Mouse (Mus musculus) limb, embryonic 14.5 days (tissue): ENCODE results near the gene Hormad2. TPM values are rescaled to one million over a fixed set of nuclear protein-coding genes. Genes with fewer than 3 reads are reported as not detected.
A peak's percentile ranks its signal among the peaks of the same experiment; 100 is the strongest.

Experiments
- ATAC-seq: fragments of 200-750 bp; cut with Nextera tagmentation; 2 replicates; pipeline ENCODE4 v1.8.0; 2017; ENCODE audit warnings: low read depth, moderate number of reproducible peaks, moderate TSS enrichment; ENCODE audit not compliant: low FRiP score
- DNase-seq: peaks from one replicate; pipeline ENCODE4 v3.0.0-alpha.2; 2015; ENCODE audit warnings: low spot score
- H3K27ac ChIP-seq: fragments of 300-500 bp; sonication (generic); replicated peaks from 2 replicates; pipeline ENCODE4 v1.5.1; 2014; ENCODE audit warnings: low read depth, mild to moderate bottlenecking, low read length, moderate library complexity, mixed read lengths
- H3K27me3 ChIP-seq: fragments of 300-500 bp; sonication (generic); 2 replicates; pipeline ENCODE4 v1.6.1; 2014; ENCODE audit warnings: low read length, mixed read lengths; ENCODE audit not compliant: control insufficient read depth, insufficient read depth
- H3K36me3 ChIP-seq: fragments of 300-500 bp; sonication (generic); 2 replicates; pipeline ENCODE4 v1.6.1; 2014; ENCODE audit warnings: mild to moderate bottlenecking, low read length, moderate library complexity, mixed read lengths; ENCODE audit not compliant: control insufficient read depth, insufficient read depth
- H3K4me1 ChIP-seq: fragments of 300-500 bp; sonication (generic); 2 replicates; pipeline ENCODE4 v1.6.1; 2014; ENCODE audit warnings: antibody characterized with exemption, low read length, mixed read lengths; ENCODE audit not compliant: control insufficient read depth, insufficient read depth
- H3K4me2 ChIP-seq: fragments of 300-500 bp; sonication (generic); replicated peaks from 2 replicates; pipeline ENCODE4 v1.6.1; 2014; ENCODE audit warnings: low read depth, mild to moderate bottlenecking, low read length, moderate library complexity; ENCODE audit not compliant: severe bottlenecking
- H3K4me3 ChIP-seq: fragments of 300-500 bp; sonication (generic); replicated peaks from 2 replicates; pipeline ENCODE4 v1.5.1; 2014; ENCODE audit warnings: low read length
- H3K9ac ChIP-seq: fragments of 300-500 bp; sonication (generic); 2 replicates; pipeline ENCODE4 v1.6.1; 2014; ENCODE audit warnings: mild to moderate bottlenecking, low read depth, low read length, moderate library complexity; ENCODE audit not compliant: severe bottlenecking
- H3K9me3 ChIP-seq: fragments of 300-500 bp; sonication (generic); 2 replicates; pipeline ENCODE4 v1.6.1; 2016; ENCODE audit warnings: low read length; ENCODE audit not compliant: control insufficient read depth
- POLR2A ChIP-seq: fragments of 200-500 bp; IDR thresholded peaks from 2 replicates; pipeline ENCODE4 v1.8.0; 2012; ENCODE audit warnings: inconsistent platforms, mild to moderate bottlenecking, moderate library complexity, borderline replicate concordance; ENCODE audit not compliant: insufficient read depth, insufficient read length; ENCODE audit errors: extremely low read depth
- WGBS: fragments of 180-500 bp; shearing (Covaris S2); extraction: QIAGEN DNeasy Blood & Tissue Kit; methylation state at CpG from one replicate; pipeline ENCODE4 v1.1.7; 2014; 5-methylcytosine and 5-hydroxymethylcytosine counted together
- polyA plus RNA-seq, 2 experiments: library from polyadenylated mRNA; depleted of rRNA in 1 of 2; stranded (reverse) in 1 of 2; unstranded in 1 of 2; fragments of >200 nt; fragmentation: Nextera tagmentation in 1 of 2; extraction: Ambion mirVana in 1 of 2; gene quantifications; 2 replicates each; pipeline versions ENCODE4 v1.2.1 to v1.2.3; 2012 to 2014

Hormad2 gene
- polyA plus RNA-seq, 2 experiments = 0.23 to 0.25 TPM

GRCm38 (mm10) chr11:4304203-4304602 is 136.7 kb downstream of the Hormad2 start:
- H3K9ac ChIP-seq = no peak overlapping the region
- H3K4me2 ChIP-seq = no peak overlapping the region
- peaks cover 26% of the 10 kb centered on the region for H3K4me1 ChIP-seq
- H3K27ac ChIP-seq = no peak overlapping the region
- no peak for ATAC-seq
- WGBS = 67% methylated on average over 4 of the region's 4 CpGs
- no peaks in the 10 kb centered on the region for H3K36me3 ChIP-seq
- no peak overlapping the region for H3K4me3 ChIP-seq
- DNase-seq = no peak
- H3K27me3 ChIP-seq = no peaks in the 10 kb centered on the region
- H3K9me3 ChIP-seq = no peaks in the 10 kb centered on the region
- TF ChIP-seq POLR2A = no peak

GRCm38 (mm10) chr11:4303033-4303432 is 137.9 kb downstream of the Hormad2 start:
- no peaks in the 10 kb centered on the region for H3K36me3 ChIP-seq
- no peak overlapping the region for H3K9ac ChIP-seq
- H3K4me2 ChIP-seq = no peak overlapping the region
- TF ChIP-seq POLR2A = no peak
- 71% methylated on average over 9 of the region's 9 CpGs for WGBS
- no peak overlapping the region for H3K27ac ChIP-seq
- ATAC-seq = no peak
- DNase-seq = no peak
- H3K4me3 ChIP-seq = no peak overlapping the region
- H3K27me3 ChIP-seq = no peaks in the 10 kb centered on the region
- H3K9me3 ChIP-seq = no peaks in the 10 kb centered on the region
- peaks cover 19% of the 10 kb centered on the region for H3K4me1 ChIP-seq

- no peak overlapping the region for H3K27ac ChIP-seq
- H3K9ac ChIP-seq = no peak overlapping the region
- no peaks in the 10 kb centered on the region for H3K9me3 ChIP-seq
- no peak overlapping the region for H3K4me3 ChIP-seq
- ATAC-seq = 0 out of 2 replicates have a peak, but pooled peaks have one; percentile 21
- no peak for TF ChIP-seq POLR2A
- H3K27me3 ChIP-seq = no peaks in the 10 kb centered on the region
- DNase-seq = peak; percentile 18
- H3K4me1 ChIP-seq = peaks cover 15% of the 10 kb centered on the region
- whole genome bisulfite sequencing = 17% methylated on average over 5 of the region's 5 CpGs
- H3K36me3 ChIP-seq = no peaks in the 10 kb centered on the region
- no peak overlapping the region for H3K4me2 ChIP-seq
These were observed 138.5 kb downstream of the Hormad2 start for GRCm38 (mm10) chr11:4302363-4302913.

- Histone ChIP-seq H3K4me1 (peaks cover 15% of the 10 kb centered on the region), H3K27me3 (no peaks in the 10 kb centered on the region), H3K36me3 (no peaks in the 10 kb centered on the region), H3K4me3 (no peak overlapping the region), H3K4me2 (no peak overlapping the region), H3K9ac (no peak overlapping the region), H3K9me3 (no peaks in the 10 kb centered on the region), H3K27ac (no peak overlapping the region)
- TF ChIP-seq POLR2A = no peak
- DNase-seq (no peak), ATAC-seq (no peak)
- 58% methylated on average over 3 of the region's 3 CpGs for WGBS
These were observed 140.2 kb downstream of the Hormad2 start for GRCm38 (mm10) chr11:4300683-4301082.

- Histone ChIP-seq H3K9me3 (no peaks in the 10 kb centered on the region), H3K36me3 (no peaks in the 10 kb centered on the region), H3K27ac (no peak overlapping the region), H3K4me1 (peaks cover 20% of the 10 kb centered on the region), H3K27me3 (no peaks in the 10 kb centered on the region), H3K4me2 (no peak overlapping the region), H3K9ac (no peak overlapping the region), H3K4me3 (no peak overlapping the region)
- DNase-seq = no peak
- ATAC-seq = no peak
- 56% methylated on average over 14 of the region's 14 CpGs for WGBS
- no peak for TF ChIP-seq POLR2A
These were observed 141.0 kb downstream of the Hormad2 start for GRCm38 (mm10) chr11:4299735-4300474.
